Comparison of ENCODE assay signal across 18 mouse cellular contexts in the genomic region with DNA sequence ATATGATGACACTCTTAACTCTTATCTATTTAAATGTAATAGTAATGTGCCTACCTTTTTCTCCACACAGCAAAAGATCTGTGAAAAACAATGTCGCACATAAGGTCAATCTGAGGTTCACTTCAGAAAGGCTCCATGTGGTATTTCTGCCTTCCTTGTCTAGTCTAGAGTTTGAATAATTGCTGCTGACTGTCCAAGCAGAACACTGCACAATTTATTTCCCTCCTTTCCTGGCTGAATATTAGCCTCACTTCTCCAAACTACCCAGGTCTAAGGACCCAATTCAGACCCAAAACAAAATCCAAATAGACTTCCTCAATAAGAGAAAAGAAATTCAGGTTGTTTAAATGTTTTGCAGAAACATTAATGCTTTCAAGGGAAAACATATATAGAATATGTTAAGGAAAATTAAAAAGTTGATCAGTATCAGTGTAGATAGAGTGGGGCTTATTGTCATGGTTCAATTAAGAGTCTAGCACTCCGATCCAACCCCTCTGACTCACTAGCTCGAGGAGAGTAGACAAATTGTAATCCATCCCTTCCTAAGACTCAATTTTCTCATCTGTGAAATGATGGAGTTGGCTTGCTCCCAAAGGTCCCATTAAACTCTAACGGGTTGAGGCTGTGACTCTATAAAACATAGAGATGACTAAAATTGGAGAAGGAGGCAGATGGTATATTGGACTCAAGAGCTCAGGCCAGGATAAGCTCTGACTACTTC.
"Had no signal": no experiment of that assay in that cellular context is flagged by ENCODE, and none has a peak within 500 bp of the region (broad histone marks: within the 10 kb centered on the region; RNA-seq: fewer than 3 reads in every experiment).

No protein-coding gene starts in this region.

- H3K9me3 ChIP-seq: limb, embryonic 12.5 days; liver, embryonic 13.5 days; lung, embryonic 15.5 days; neural tube, embryonic 13.5 days had no signal

- H3K9ac ChIP-seq: limb, embryonic 12.5 days; liver, embryonic 13.5 days; liver, postnatal 0 days; lung, embryonic 15.5 days; neural tube, embryonic 13.5 days had no signal

- H3K36me3 ChIP-seq: limb, embryonic 12.5 days; liver, embryonic 13.5 days; lung, embryonic 15.5 days; neural tube, embryonic 13.5 days had no signal

- H3K4me1 ChIP-seq: liver, embryonic 13.5 days; lung, embryonic 15.5 days; neural tube, embryonic 13.5 days had no signal

- ATAC-seq: intestine, embryonic 16.5 days; liver, postnatal 0 days; midbrain, embryonic 16.5 days had no signal

- H3K27me3 ChIP-seq: limb, embryonic 12.5 days; liver, embryonic 13.5 days; lung, embryonic 15.5 days; megakaryocyte, embryonic 14.5 days; neural tube, embryonic 13.5 days had no signal

- H3K4me2 ChIP-seq: limb, embryonic 12.5 days; liver, embryonic 13.5 days; lung, embryonic 15.5 days; midbrain, embryonic 11.5 days; neural tube, embryonic 13.5 days had no signal

- H3K27ac ChIP-seq: kidney, postnatal 0 days; limb, embryonic 12.5 days; liver, embryonic 13.5 days; lung, embryonic 15.5 days; macrophage; neural tube, embryonic 13.5 days had no signal

- H3K4me3 ChIP-seq: limb, embryonic 12.5 days; liver, embryonic 13.5 days; lung, embryonic 15.5 days; megakaryocyte, embryonic 14.5 days; neural tube, embryonic 13.5 days had no signal

- DNase-seq: layer of hippocampus, adult 9-11 months; layer of hippocampus, postnatal 36 days; liver; liver, embryonic 13.5 days; liver, postnatal 0 days; lung, postnatal 14 days; right cerebral cortex, adult 18-20 months; right cerebral cortex, postnatal 25 days; thymus, postnatal 36 days had no signal
